In genomic region chr10:80960551-80961508, GRCm38 (mm10) we compare ENCODE assay signal across 7 mouse cellular contexts. TPM values are rescaled to one million over a fixed set of nuclear protein-coding genes. Genes with fewer than 3 reads are reported as not detected.
DNase-seq lines count a peak whose midpoint lies in the region; ATAC-seq and TF ChIP-seq lines count a peak whose summit lies in the region.

No protein-coding gene starts in this region.

- no peaks in the 10 kb centered on the region for H3K79me3 ChIP-seq in C2C12 (ENCODE audit: low read depth)

- peak overlapping the region; percentile 10 for H3ac ChIP-seq in C2C12 (ENCODE audit: control insufficient read depth, insufficient read length, low read depth)

- peak; percentile 95 for DNase-seq in ES-CJ7 (ENCODE audit: low read depth, low spot score)
- no peak for DNase-seq in forebrain, postnatal 0 days
- peak; percentile 71 for DNase-seq in kidney, adult 18-20 months
- peak; percentile 79 for DNase-seq in testis, postnatal 10 days (ENCODE audit: low spot score)
- DNase-seq in left cerebral cortex, postnatal 14 days (ENCODE audit: low spot score in 2 of 2) = no peak

- no peaks in the 10 kb centered on the region for H3K27me3 ChIP-seq in C2C12 (ENCODE audit: control insufficient read depth, insufficient read depth, insufficient read length)
- H3K27me3 ChIP-seq in forebrain, postnatal 0 days (ENCODE audit: insufficient read depth, low read length) = no peaks in the 10 kb centered on the region
- H3K27me3 ChIP-seq in lung, embryonic 15.5 days = no peaks in the 10 kb centered on the region

- no peak overlapping the region for H3K4me3 ChIP-seq in C2C12 (ENCODE audit: insufficient read depth, poor library complexity, severe bottlenecking)
- no peak overlapping the region for H3K4me3 ChIP-seq in forebrain, postnatal 0 days (ENCODE audit: low read depth, low read length)
- no peak overlapping the region for H3K4me3 ChIP-seq in lung, embryonic 15.5 days

- no peak for TF ChIP-seq CTCF in C2C12 (IDR thresholded peaks at IDR 0.05; ENCODE audit: control insufficient read depth, insufficient read depth, insufficient read length)
- TF ChIP-seq CTCF in forebrain, postnatal 0 days (IDR thresholded peaks at IDR 0.05; ENCODE audit: low read depth) = peak; percentile 49

- H3K4me1 ChIP-seq in forebrain, postnatal 0 days (ENCODE audit: insufficient read depth) = no peaks in the 10 kb centered on the region
- H3K4me1 ChIP-seq in lung, embryonic 15.5 days = peaks cover 53% of the 10 kb centered on the region

- H3K36me3 ChIP-seq in C2C12 (ENCODE audit: control insufficient read depth, insufficient read depth) = no peaks in the 10 kb centered on the region
- H3K36me3 ChIP-seq in forebrain, postnatal 0 days (ENCODE audit: insufficient read depth) = no peaks in the 10 kb centered on the region
- H3K36me3 ChIP-seq in lung, embryonic 15.5 days = no peaks in the 10 kb centered on the region

- no peak overlapping the region for H3K27ac ChIP-seq in forebrain, postnatal 0 days (ENCODE audit: low read depth, low read length)
- peak overlapping the region; percentile 96 for H3K27ac ChIP-seq in lung, embryonic 15.5 days

- intact Hi-C loops in left cerebral cortex, postnatal 14 days (cut with DNase I) = no loop called here

- no peaks in the 10 kb centered on the region for H3K9me3 ChIP-seq in forebrain, postnatal 0 days (ENCODE audit: low read length)
- no peaks in the 10 kb centered on the region for H3K9me3 ChIP-seq in lung, embryonic 15.5 days

- H3K4me2 ChIP-seq in forebrain, postnatal 0 days (ENCODE audit: low read depth) = no peak overlapping the region
- H3K4me2 ChIP-seq in lung, embryonic 15.5 days = peak overlapping the region; percentile 39

- H3K9ac ChIP-seq in forebrain, postnatal 0 days = no peak overlapping the region
- H3K9ac ChIP-seq in lung, embryonic 15.5 days = 0 out of 2 replicates have a peak overlapping the region, but pooled peaks have one; percentile 13

- ATAC-seq in forebrain, postnatal 0 days = no peak
- peak; percentile 57; the same call in 1 of the 2 replicates for ATAC-seq in lung, embryonic 15.5 days (ENCODE audit: borderline replicate concordance, extremely low read depth, low FRiP score, low TSS enrichment)

- 15% methylated on average over 14 of the region's 16 CpGs for WGBS in forebrain, postnatal 0 days
- 10% methylated on average over 16 of the region's 16 CpGs for WGBS in lung, embryonic 15.5 days

- H3K79me2 ChIP-seq in C2C12 (ENCODE audit: control insufficient read depth, insufficient read depth) = no peaks in the 10 kb centered on the region

TF ChIP-seq in C2C12, 6 proteins besides CTCF, POLR2A, EP300 and RAD21:
- TF ChIP-seq MYOD1 (IDR thresholded peaks at IDR 0.05; ENCODE audit: control insufficient read depth, insufficient read length, low read depth) (peak; percentile 44), MYOG (IDR thresholded peaks at IDR 0.05; ENCODE audit: control insufficient read depth, extremely low read depth, insufficient read length) (no peak)

RNA-seq across cellular contexts. Expression of gene Gadd45b, which starts 31.0 kb away (rescaled TPM):
- 37.2 TPM for polyA plus RNA-seq in C2C12 (2012; fragmentation: generic; extraction: Trizol)
- 5.0 and 5.8 TPM in 2 replicates for total RNA-seq in forebrain, postnatal 0 days (2014; rRNA removed)
- polyA plus RNA-seq in forebrain, postnatal 0 days (2015; fragmentation: Nextera tagmentation; extraction: Ambion mirVana) = 6.5 and 7.7 TPM in 2 replicates
- 42.7 and 42.9 TPM in 2 replicates for polyA plus RNA-seq in lung, embryonic 15.5 days (2015; fragmentation: Nextera tagmentation; extraction: Ambion mirVana)
- total RNA-seq in left cerebral cortex, postnatal 14 days (2021) = 10 to 100 TPM; 11.9 to 12.5 TPM

RNA-seq across cellular contexts. Expression of gene Lmnb2, which starts 42.8 kb away (rescaled TPM):
- 66.4 TPM for polyA plus RNA-seq in C2C12 (2012; fragmentation: generic; extraction: Trizol)
- 46.1 and 46.5 TPM in 2 replicates for total RNA-seq in forebrain, postnatal 0 days (2014; rRNA removed)
- polyA plus RNA-seq in forebrain, postnatal 0 days (2015; fragmentation: Nextera tagmentation; extraction: Ambion mirVana) = 22.1 and 24.5 TPM in 2 replicates
- 55.8 and 60.4 TPM in 2 replicates for polyA plus RNA-seq in lung, embryonic 15.5 days (2015; fragmentation: Nextera tagmentation; extraction: Ambion mirVana)
- total RNA-seq in left cerebral cortex, postnatal 14 days (2021) = 10 to 100 TPM; 19.7 to 20.1 TPM

RNA-seq across cellular contexts. Expression of gene Gng7, which starts 53.9 kb away (rescaled TPM):
- 0.25 TPM for polyA plus RNA-seq in C2C12 (2012; fragmentation: generic; extraction: Trizol)
- total RNA-seq in forebrain, postnatal 0 days (2014; rRNA removed) = 64.5 and 91.4 TPM in 2 replicates
- polyA plus RNA-seq in forebrain, postnatal 0 days (2015; fragmentation: Nextera tagmentation; extraction: Ambion mirVana) = 76.2 and 85.7 TPM in 2 replicates
- 5.3 and 6.6 TPM in 2 replicates for polyA plus RNA-seq in lung, embryonic 15.5 days (2015; fragmentation: Nextera tagmentation; extraction: Ambion mirVana)
- total RNA-seq in left cerebral cortex, postnatal 14 days (2021) = 100 to 1,000 TPM; 120 to 135 TPM

Comparison
In these comparisons a context has a peak if more than half of its experiments do, and no peak if none do; other contexts are left out.
1. DNase-seq: peak in ES-CJ7 (single experiment), kidney, adult 18-20 months (single experiment) and testis, postnatal 10 days (single experiment); none in forebrain, postnatal 0 days (single experiment) and left cerebral cortex, postnatal 14 days (0 of 2).
2. RNA of gene Gng7, which starts 53.9 kb away (polyA plus RNA-seq): 76.2 to 85.7 TPM in forebrain, postnatal 0 days; 5.3 to 6.6 TPM in lung, embryonic 15.5 days and 0.25 TPM in C2C12 (single experiment); every median in the first group is over 10 times any median in the second.